Mouse (Mus musculus) ovary, postnatal 36 days (tissue): ENCODE results near the gene Mrtfa.

Experiments used
- DNase-seq: peaks from one replicate; pipeline ENCODE4 v3.0.0; 2022; ENCODE audit warnings: low spot score, mixed read lengths

Gene Mrtfa

DNA sequence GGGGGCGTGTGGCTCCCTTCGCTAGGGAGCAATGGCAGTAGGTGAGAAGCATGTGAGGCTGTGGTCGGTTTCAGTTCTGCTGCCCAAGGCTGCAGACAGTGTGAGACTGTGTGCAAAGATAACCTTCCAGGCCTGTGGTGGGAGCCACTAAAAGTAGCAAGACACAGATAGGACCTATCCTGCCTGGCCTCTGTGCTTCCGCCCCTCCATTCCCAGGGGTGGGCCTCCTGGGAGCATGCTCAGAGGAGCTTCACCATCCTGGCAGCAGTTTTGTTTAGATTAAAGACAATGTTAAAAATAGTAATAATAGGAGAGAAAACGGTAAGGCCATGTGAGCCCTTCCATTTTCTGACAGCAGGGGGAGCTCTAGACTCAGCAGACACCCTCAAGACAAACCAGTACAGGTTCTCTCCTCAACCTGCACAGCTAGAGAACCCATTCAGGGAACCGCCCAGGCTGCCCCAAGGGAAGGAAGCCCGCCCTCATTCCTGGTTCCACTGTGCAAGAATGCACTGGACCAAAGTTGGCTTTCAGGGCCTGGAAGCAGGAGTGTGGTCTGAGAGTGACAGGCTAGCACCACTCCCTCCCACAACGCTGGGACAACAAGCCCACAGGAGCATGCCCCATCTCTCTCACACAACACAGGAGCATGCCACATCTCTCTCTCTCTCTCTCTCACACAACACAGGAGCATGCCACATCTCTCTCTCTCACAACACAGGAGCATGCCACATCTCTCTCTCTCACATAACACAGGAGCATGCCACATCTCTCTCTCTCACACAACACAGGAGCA, 163.0 kb downstream of the Mrtfa start:
- DNase-seq, result peak; percentile 67

- no peak for DNase-seq
Measured at GRCm38 (mm10) chr15:81026901-81027300, 163.7 kb downstream of the Mrtfa start.

DNA sequence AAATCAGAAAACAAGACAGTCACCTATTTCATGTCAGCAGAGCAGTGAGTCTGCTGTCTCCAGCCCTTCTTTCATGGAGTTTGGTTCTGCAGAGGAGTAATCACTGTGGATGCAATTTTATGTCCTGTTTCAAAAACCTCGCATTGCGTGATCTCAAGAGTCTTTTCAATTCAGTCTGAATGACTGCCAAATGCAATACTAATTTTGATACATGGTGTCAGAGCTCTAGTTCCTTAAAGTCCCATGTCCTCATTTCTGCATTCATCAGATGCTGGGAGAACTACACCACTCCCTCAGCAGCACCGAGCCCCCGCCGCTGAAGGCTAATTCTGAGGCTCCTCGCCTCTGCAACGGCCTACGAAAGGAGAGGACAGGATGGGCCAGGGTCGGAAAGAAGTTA, 166.7 kb downstream of the Mrtfa start:
- DNase-seq, result no peak

GRCm38 (mm10) chr15:81022437-81022836, 168.1 kb downstream of the Mrtfa start:
- DNase-seq, result no peak

DNA sequence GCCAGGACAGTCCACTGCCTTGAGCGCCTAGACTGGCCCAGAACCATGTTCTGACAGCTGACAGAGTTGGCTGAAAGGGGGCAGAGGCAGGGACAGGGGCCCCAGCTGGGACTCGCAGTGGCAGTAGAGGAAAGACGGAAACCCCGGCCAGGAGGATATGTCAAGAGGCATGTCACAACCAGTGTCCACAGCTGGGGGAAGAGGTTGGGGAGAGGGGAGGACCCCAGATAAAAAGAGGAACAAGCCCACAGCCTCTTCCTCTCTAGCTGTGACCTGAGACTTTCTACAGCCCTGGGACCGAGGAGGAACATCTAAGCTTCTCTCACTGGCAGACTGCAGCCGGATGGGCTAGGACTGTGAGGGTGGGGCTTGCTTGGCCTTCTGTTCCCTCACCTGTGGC, 169.2 kb downstream of the Mrtfa start:
- DNase-seq, result no peak

DNA sequence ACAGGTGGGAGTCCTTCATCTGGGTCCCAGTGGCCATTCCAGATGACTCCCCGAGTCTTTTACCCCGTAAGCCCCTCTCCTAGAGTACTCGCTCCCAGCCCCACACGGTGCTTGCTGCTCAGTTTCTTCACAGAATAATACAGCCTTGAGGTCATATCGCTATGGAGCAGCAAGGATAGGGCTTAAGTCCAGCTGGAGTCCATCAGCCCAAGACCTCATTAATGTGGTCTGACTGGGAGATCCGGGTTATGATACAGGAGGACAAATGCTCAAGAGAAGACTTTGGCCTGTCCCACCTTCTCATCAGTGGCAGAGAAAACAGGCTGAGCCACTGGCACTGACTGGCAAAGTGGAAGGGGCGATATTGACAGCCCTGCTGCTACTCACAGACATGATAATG, 173.2 kb downstream of the Mrtfa start:
- no peak for DNase-seq

DNA sequence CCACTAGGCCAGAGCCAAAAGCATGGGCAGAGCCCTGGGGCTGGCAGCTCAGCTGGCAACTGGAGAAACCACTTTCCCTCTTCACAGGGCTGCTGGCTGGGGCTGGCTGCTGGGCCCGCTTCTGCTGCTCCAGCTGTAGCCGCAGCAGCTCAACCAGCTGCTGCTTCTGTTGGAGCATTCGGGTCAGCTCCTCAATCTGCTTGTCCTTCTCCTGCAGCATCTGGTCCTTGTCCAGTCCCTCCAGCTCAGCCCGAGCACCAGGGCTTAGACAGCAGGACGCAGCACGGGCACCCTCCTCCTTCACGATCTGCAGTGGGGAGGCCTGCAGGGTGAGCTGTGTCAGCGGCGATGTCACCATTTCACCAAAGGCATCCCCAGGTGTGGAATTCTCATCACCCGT, 174.1 kb downstream of the Mrtfa start:
- DNase-seq, result no peak

- no peak for DNase-seq
Measured at GRCm38 (mm10) chr15:81015068-81015744, 175.4 kb downstream of the Mrtfa start.

DNA sequence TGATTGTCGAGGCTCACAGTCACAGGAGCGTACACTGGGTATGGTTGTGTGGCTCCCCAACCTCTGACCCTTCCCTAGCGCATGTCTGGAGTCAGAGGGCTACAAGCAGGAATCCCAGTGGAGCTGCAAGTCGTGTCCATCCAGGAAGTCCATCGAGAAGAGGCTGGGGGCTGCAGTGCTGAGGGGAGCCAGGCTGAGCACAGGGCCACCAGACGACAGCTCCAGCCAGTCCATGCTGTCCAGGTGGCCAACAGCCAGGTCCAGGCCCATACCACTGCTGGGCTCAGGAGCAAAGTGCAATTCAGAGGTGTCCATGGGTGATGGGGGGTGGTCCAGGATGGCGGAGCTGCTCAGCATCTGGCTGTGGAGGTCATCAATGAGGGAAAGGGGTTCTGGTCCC, 177.4 kb downstream of the Mrtfa start:
- no peak for DNase-seq

DNA sequence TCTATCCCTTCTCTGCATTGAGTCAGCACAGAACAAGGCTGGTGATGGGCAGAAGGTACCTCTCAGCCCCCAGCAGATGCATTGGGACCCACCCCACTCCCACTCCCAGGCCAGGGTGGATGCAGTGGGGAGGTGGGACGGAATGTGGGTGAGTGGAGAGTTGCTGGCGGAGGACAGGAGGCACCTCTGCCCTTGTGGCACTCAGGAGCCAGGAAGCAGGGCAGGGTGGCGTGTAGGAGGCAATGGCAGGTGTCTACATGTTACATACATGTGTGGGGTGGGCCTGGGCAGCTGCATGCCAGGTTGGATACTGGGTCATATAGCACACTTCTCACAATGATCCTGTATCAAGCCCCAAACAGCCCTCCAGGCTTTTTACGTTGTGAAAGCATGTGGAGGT, 178.2 kb downstream of the Mrtfa start:
- DNase-seq, result no peak

- no peak for DNase-seq
Measured at GRCm38 (mm10) chr15:81011523-81011922, 179.0 kb downstream of the Mrtfa start.

- no peak for DNase-seq
Measured at GRCm38 (mm10) chr15:81010114-81010513, 180.4 kb downstream of the Mrtfa start.

GRCm38 (mm10) chr15:81008689-81009123, 181.9 kb downstream of the Mrtfa start:
- DNase-seq, result no peak

DNA sequence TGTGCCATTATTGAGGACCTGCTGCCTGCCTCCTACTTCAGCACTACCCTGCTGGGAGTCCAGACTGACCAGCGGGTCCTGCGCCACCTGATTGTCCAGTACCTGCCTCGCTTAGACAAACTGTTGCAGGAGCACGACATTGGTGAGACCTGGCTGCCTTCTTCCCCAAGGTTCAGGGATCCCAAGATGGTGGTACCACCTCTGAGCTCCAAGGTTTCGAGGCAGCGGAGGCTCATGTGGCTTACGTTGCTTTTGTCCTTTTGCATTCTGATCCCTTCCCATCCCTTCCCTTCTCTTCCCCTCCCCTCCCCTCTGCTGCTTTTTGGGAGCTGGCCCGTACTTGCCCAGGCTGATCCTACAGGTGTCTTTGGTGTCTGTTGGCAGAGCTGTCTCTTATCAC, 182.7 kb downstream of the Mrtfa start:
- no peak for DNase-seq

DNA sequence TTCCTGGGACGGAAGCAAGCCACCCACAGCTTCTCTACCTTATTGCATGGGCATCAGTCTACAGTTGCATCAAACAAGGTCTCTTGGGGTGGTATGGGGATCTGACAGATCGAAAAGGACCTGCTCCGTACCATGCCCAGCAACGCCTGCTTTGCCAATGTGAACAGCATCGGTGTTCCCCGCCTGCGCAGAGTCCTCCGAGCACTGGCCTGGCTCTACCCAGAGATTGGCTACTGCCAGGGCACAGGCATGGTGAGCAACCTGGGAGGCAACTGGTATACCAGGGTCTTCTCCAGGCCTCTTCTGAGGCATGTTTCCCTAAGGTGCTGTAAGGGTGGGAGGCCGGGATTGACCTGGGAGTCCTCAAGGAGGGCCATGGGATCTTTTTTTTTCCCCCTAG, 183.2 kb downstream of the Mrtfa start:
- DNase-seq, result no peak

- no peak for DNase-seq
Measured at GRCm38 (mm10) chr15:81006127-81006735, 184.3 kb downstream of the Mrtfa start.

GRCm38 (mm10) chr15:81000419-81001138, 190.0 kb downstream of the Mrtfa start:
- no peak for DNase-seq

- DNase-seq, result no peak
Measured at GRCm38 (mm10) chr15:80997077-80997476, 193.5 kb downstream of the Mrtfa start.

- DNase-seq, result no peak
Measured at GRCm38 (mm10) chr15:80996090-80996835, 194.3 kb downstream of the Mrtfa start.

DNA sequence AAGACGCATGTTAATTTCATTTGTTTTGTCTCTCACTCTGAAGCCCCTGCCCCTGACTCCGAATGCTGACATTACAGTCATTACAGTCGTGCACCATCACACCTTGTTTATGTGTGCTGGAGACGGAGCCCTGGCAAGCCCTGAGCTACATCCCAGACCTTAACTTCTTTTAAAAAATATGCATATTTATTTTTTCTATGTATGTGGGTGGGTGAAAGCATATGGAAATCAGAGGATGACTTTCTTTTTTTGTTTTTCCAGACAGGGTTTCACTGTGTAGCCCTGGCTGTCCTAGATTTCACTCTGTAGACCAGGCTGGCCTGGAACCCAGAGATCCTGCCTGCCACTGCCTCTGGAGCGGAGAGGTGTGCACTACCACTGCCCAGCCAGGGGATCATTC, 195.6 kb downstream of the Mrtfa start:
- no peak for DNase-seq

DNA sequence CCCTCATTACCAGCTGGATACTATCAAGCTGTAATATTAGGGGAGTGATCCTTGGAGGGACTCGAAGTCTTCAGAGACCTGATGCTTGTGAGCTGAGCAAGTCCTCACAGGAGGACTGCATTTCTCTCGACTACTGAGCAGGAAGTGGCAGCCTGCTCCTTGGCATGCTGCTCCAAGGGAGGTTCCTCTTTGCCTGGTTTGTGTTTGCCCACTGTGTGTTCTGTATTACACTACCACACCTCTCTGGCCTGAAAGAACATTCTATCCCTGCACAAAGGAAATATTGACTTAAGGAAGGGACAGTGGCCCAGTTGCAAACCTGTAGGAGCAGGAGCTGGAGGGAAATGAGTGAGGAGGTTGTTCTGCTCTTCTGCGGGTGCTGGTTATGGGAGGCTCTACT, 200.8 kb downstream of the Mrtfa start:
- DNase-seq, result no peak

DNA sequence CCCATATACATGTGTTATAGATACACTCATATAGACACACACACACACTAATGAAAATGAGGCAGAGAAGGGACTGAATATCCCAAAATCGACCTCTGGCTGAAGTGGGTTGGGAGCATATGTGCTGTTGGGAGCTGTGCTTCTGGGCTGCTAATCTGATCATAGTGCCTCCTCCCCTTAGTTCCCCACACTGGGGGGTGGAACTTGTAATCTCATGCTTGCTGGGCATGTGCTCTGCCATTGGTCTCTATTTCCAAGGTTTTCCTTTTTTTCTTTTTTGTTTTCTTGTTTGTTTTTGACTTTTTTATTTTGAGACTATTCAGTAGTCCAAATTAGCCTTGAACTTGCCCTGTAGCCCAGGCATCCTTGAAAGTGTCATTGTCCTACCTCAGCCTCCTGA, 202.2 kb downstream of the Mrtfa start:
- DNase-seq, result no peak
